ENCODE assay signal across 9 mouse cellular contexts in the genomic region with DNA sequence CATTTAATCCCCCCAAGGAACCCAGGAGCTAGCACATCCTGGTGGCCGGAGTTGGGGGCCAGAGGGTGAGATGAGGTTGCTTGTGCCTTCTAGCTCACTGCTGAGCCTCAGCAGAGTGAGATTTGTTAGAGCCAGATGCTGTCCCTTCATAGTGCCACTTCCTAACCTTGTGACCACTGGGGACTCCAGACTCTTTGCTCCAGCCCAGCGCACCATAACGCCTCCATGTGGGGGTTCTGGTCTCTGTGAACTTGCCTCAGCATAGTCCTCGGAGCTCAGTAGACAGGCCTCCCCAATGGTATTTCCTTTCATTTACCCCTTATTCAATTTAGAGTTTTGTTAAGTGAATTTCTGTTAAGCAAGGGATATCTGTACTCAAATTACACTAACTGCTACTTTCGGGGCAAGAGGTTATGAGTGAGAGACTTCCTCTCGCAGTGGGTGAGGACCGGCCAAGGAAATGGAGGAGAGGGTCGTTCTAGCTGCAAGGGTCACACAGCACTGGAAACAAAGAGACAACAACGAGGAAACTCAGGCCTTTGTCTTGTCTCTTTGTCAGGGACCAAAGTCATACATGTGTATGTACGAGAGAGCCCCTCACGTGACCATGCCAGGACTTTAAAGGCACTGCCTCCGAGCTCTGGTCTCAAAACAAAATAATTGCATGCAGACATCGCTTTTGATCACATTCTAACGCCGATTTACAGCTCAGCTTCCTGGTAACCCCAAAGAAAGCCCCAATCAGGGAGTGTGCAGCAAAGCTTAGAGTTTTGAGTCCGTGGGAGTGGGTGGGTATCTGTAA.
DNase-seq lines count a peak whose midpoint lies in the region; ATAC-seq and TF ChIP-seq lines count a peak whose summit lies in the region.
"Had no signal": no experiment of that assay in that cellular context is flagged by ENCODE, and none has a peak within 500 bp of the region (broad histone marks: within the 10 kb centered on the region; RNA-seq: fewer than 3 reads in every experiment).

No protein-coding gene starts in this region.

- no peak overlapping the region for H3K4me2 ChIP-seq in hindbrain, postnatal 0 days (ENCODE audit: low read depth, low read length)
- no peak overlapping the region for H3K4me2 ChIP-seq in neural tube, embryonic 11.5 days (ENCODE audit: low read depth)
- H3K4me2 ChIP-seq in embryonic facial prominence, embryonic 15.5 days (replicated peaks), result peak overlapping the region; percentile 29

- H3K36me3 ChIP-seq in hindbrain, embryonic 10.5 days, result no peaks in the 10 kb centered on the region
- no peaks in the 10 kb centered on the region for H3K36me3 ChIP-seq in hindbrain, postnatal 0 days (ENCODE audit: insufficient read depth, low read length)
- H3K36me3 ChIP-seq in neural tube, embryonic 11.5 days (ENCODE audit: control insufficient read depth, insufficient read depth, low read length), result no peaks in the 10 kb centered on the region
- H3K36me3 ChIP-seq in embryonic facial prominence, embryonic 15.5 days, result no peaks in the 10 kb centered on the region

- H3K27me3 ChIP-seq in hindbrain, embryonic 10.5 days (ENCODE audit: insufficient read depth, poor library complexity, severe bottlenecking), result no peaks in the 10 kb centered on the region
- no peaks in the 10 kb centered on the region for H3K27me3 ChIP-seq in hindbrain, postnatal 0 days (ENCODE audit: insufficient read depth, low read length)
- no peaks in the 10 kb centered on the region for H3K27me3 ChIP-seq in neural tube, embryonic 11.5 days (ENCODE audit: control insufficient read depth, insufficient read depth, low read length)
- H3K27me3 ChIP-seq in embryonic facial prominence, embryonic 15.5 days, result no peaks in the 10 kb centered on the region

- 47% methylated on average over 16 of the region's 16 CpGs for WGBS in hindbrain, embryonic 10.5 days
- WGBS in hindbrain, postnatal 0 days, result 50% methylated on average over 16 of the region's 16 CpGs
- WGBS in neural tube, embryonic 11.5 days, result 52% methylated on average over 16 of the region's 16 CpGs
- 21% methylated on average over 16 of the region's 16 CpGs for WGBS in embryonic facial prominence, embryonic 15.5 days

- no peaks in the 10 kb centered on the region for H3K9me3 ChIP-seq in hindbrain, embryonic 10.5 days
- no peaks in the 10 kb centered on the region for H3K9me3 ChIP-seq in hindbrain, postnatal 0 days (ENCODE audit: low read length)
- no peaks in the 10 kb centered on the region for H3K9me3 ChIP-seq in neural tube, embryonic 11.5 days (ENCODE audit: control insufficient read depth, low read length)
- no peaks in the 10 kb centered on the region for H3K9me3 ChIP-seq in embryonic facial prominence, embryonic 15.5 days (replicated peaks)

- peak overlapping the region; percentile 81 for H3K27ac ChIP-seq in hindbrain, embryonic 10.5 days
- no peak overlapping the region for H3K27ac ChIP-seq in hindbrain, postnatal 0 days
- H3K27ac ChIP-seq in neural tube, embryonic 11.5 days (ENCODE audit: low read depth, low read length), result no peak overlapping the region
- peak overlapping the region; percentile 74 for H3K27ac ChIP-seq in embryonic facial prominence, embryonic 15.5 days (replicated peaks)
- H3K27ac ChIP-seq: macrophage had no signal

- DNase-seq in hindbrain, embryonic 10.5 days (ENCODE audit: low spot score), result peak; percentile 43
- no peak for DNase-seq in hindbrain, postnatal 0 days (ENCODE audit: low spot score)
- DNase-seq in neural tube, embryonic 11.5 days (ENCODE audit: low spot score), result peak; percentile 20
- no peak for DNase-seq in neural tube, embryonic 10.5 days (ENCODE audit: extremely low spot score, low spot score)
- peak; percentile 43 for DNase-seq in thymus, postnatal 25 days
- DNase-seq in heart, postnatal 10 days, result no peak
- DNase-seq in left cerebral cortex, adult 18-20 months (ENCODE audit: low spot score in 2 of 2), result no peak

- ATAC-seq in hindbrain, postnatal 0 days, result no peak
- no peak for ATAC-seq in neural tube, embryonic 11.5 days (ENCODE audit: insufficient read depth, low FRiP score, low TSS enrichment)
- peak; percentile 18; the same call in 1 of the 2 replicates for ATAC-seq in embryonic facial prominence, embryonic 15.5 days (ENCODE audit: insufficient number of reproducible peaks, low FRiP score, low TSS enrichment, low read depth)

- peaks cover 26% of the 10 kb centered on the region for H3K4me1 ChIP-seq in hindbrain, embryonic 10.5 days (replicated peaks)
- no peaks in the 10 kb centered on the region for H3K4me1 ChIP-seq in hindbrain, postnatal 0 days (ENCODE audit: insufficient read depth, low read length)
- no peaks in the 10 kb centered on the region for H3K4me1 ChIP-seq in neural tube, embryonic 11.5 days (ENCODE audit: control insufficient read depth, insufficient read depth, low read length)
- H3K4me1 ChIP-seq in embryonic facial prominence, embryonic 15.5 days, result peaks cover 23% of the 10 kb centered on the region

- intact Hi-C loops in heart, postnatal 10 days (cut with DNase I), result no loop called here

- H3K4me3 ChIP-seq in hindbrain, embryonic 10.5 days, result no peak overlapping the region
- no peak overlapping the region for H3K4me3 ChIP-seq in hindbrain, postnatal 0 days (ENCODE audit: low read length)
- no peak overlapping the region for H3K4me3 ChIP-seq in neural tube, embryonic 11.5 days (ENCODE audit: low read depth, low read length)
- H3K4me3 ChIP-seq in embryonic facial prominence, embryonic 15.5 days (replicated peaks), result peak overlapping the region; percentile 6; the same call in 1 of the 2 replicates

- TF ChIP-seq CTCF in hindbrain, postnatal 0 days (IDR thresholded peaks at IDR 0.05; ENCODE audit: low read depth), result no peak

- H3K9ac ChIP-seq in hindbrain, postnatal 0 days (replicated peaks; ENCODE audit: low read length), result no peak overlapping the region
- no peak overlapping the region for H3K9ac ChIP-seq in neural tube, embryonic 11.5 days (ENCODE audit: low read length)
- H3K9ac ChIP-seq in embryonic facial prominence, embryonic 15.5 days, result no peak overlapping the region

Comparison
In these comparisons a context has a peak if more than half of its experiments do, and no peak if none do; other contexts are left out.
1. DNase-seq: peak in hindbrain, embryonic 10.5 days (single experiment), neural tube, embryonic 11.5 days (single experiment) and thymus, postnatal 25 days (single experiment); none in hindbrain, postnatal 0 days (single experiment), neural tube, embryonic 10.5 days (single experiment), heart, postnatal 10 days (0 of 2) and left cerebral cortex, adult 18-20 months (0 of 2).
2. H3K27ac ChIP-seq: peak in hindbrain, embryonic 10.5 days (single experiment) and embryonic facial prominence, embryonic 15.5 days (single experiment); none in hindbrain, postnatal 0 days (single experiment) and neural tube, embryonic 11.5 days (single experiment).